ENCODE assay signal across 10 mouse cellular contexts in the genomic region with DNA sequence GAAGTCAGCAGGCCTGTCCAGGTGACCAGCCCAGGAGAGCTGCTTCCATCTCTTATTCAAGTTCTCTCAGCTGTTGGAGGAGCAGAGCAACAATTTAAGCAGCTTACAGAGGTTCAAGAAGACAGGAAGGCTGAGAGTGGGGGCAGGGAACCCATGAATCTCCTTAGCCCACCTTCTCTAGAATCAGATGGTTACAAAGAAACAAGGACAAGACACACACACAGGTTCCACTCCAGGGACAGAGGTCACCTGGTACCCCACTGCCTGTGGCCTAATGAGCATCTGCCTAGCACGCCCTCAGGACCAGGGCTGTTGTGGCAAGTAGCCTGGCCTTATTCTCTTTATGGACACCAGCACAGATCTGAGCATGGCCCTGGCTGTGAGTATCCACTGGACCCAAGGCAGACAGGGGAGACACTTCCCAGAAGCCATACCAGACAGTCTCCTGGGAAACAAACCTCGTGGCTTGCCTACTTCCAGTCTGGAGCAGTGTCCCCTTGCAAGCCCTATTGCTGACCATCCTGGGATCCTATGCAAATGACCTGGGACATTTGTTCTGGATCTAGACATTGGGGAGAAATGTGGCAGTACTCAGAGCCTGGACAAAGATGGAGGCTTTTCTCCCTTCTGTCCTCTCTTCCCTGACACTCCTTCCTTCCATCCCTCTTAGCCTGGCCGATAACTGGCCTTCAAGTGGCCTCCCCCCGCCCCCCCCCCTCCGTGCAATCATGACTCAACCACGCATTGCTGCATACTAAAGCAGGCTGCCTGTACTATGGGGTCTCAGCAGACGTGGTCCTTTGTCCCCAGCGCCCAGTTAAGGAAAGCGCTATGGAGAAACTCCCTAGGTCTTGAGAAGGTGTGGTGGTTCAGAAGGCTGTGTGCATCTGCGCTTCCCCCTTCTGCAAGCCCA. TPM values are rescaled to one million over a fixed set of nuclear protein-coding genes. Genes with fewer than 3 reads are reported as not detected.
DNase-seq lines count a peak whose midpoint lies in the region; ATAC-seq and TF ChIP-seq lines count a peak whose summit lies in the region.
"Had no signal": no experiment of that assay in that cellular context is flagged by ENCODE, and none has a peak within 500 bp of the region (broad histone marks: within the 10 kb centered on the region; RNA-seq: fewer than 3 reads in every experiment).

No protein-coding gene starts in this region.

- no peak overlapping the region for H3K9ac ChIP-seq in lung, postnatal 0 days (replicated peaks; ENCODE audit: low read depth)
- no peak overlapping the region for H3K9ac ChIP-seq in liver, postnatal 0 days (replicated peaks)

- TF ChIP-seq CTCF in lung, postnatal 0 days (IDR thresholded peaks at IDR 0.05), result no peak
- no peak for TF ChIP-seq CTCF in liver, postnatal 0 days (IDR thresholded peaks at IDR 0.05; ENCODE audit: low read depth)

- H3K27me3 ChIP-seq in lung, postnatal 0 days (replicated peaks; ENCODE audit: insufficient read depth, low read length), result peaks cover 5% of the 10 kb centered on the region
- peaks cover 27% of the 10 kb centered on the region for H3K27me3 ChIP-seq in liver, postnatal 0 days (ENCODE audit: insufficient read depth, low read length)

- TF ChIP-seq EP300 in lung, postnatal 0 days (IDR thresholded peaks at IDR 0.05), result no peak
- TF ChIP-seq EP300 in liver, postnatal 0 days (IDR thresholded peaks at IDR 0.05; ENCODE audit: low read depth), result no peak

- peaks cover 6% of the 10 kb centered on the region; the same call in 1 of the 2 replicates for H3K4me1 ChIP-seq in lung, postnatal 0 days (ENCODE audit: insufficient read depth, low read depth, low read length)
- H3K4me1 ChIP-seq in liver, postnatal 0 days (ENCODE audit: insufficient read depth), result no peaks in the 10 kb centered on the region

- no peaks in the 10 kb centered on the region for H3K9me3 ChIP-seq in lung, postnatal 0 days (ENCODE audit: low read length)
- H3K9me3 ChIP-seq in liver, postnatal 0 days (ENCODE audit: low read length), result no peaks in the 10 kb centered on the region

- 15% methylated on average over 9 of the region's 10 CpGs for WGBS in lung, postnatal 0 days
- WGBS in liver, postnatal 0 days (ENCODE audit: insufficient replicate concordance), result 19% methylated on average over 9 of the region's 10 CpGs

- peak overlapping the region; percentile 87 for H3K4me2 ChIP-seq in lung, postnatal 0 days (replicated peaks; ENCODE audit: low read depth, low read length)
- peak overlapping the region; percentile 50; the same call in 1 of the 2 replicates for H3K4me2 ChIP-seq in liver, postnatal 0 days (ENCODE audit: low read depth, low read length)

- H3K4me3 ChIP-seq in lung, postnatal 0 days (ENCODE audit: low read depth, low read length), result peak overlapping the region; percentile 43
- H3K4me3 ChIP-seq in liver, postnatal 0 days (ENCODE audit: low read depth, low read length), result no peak overlapping the region

- DNase-seq in cerebellum, adult 18-20 months, result peak; percentile 29 to 39
- DNase-seq in cerebellum, adult 11 months, result no peak
- DNase-seq in lung, postnatal 0 days (ENCODE audit: low spot score), result no peak
- DNase-seq in lung, postnatal 4 days, result no peak
- DNase-seq in liver, postnatal 0 days, result no peak
- no peak for DNase-seq in right cerebral cortex, postnatal 4 days
- DNase-seq in thymus, postnatal 36 days, result no peak
- DNase-seq in thymus, postnatal 14 days, result no peak
- DNase-seq: thymus, adult 2 months had no signal

- no peaks in the 10 kb centered on the region for H3K36me3 ChIP-seq in lung, postnatal 0 days (ENCODE audit: insufficient read depth, low read length)
- no peaks in the 10 kb centered on the region for H3K36me3 ChIP-seq in liver, postnatal 0 days (replicated peaks; ENCODE audit: insufficient read depth, low read length)

- no peak for ATAC-seq in lung, postnatal 0 days
- ATAC-seq in liver, postnatal 0 days, result no peak

- no peak overlapping the region for H3K27ac ChIP-seq in lung, postnatal 0 days (ENCODE audit: low read length)
- H3K27ac ChIP-seq in liver, postnatal 0 days (ENCODE audit: low read depth), result no peak overlapping the region

RNA-seq across cellular contexts. Expression of a gene that starts 38.5 kb away (rescaled TPM):
- polyA plus RNA-seq in lung, postnatal 0 days (2015; fragmentation: Nextera tagmentation; extraction: Ambion mirVana), result not detected in 2 replicates
- polyA plus RNA-seq in liver, postnatal 0 days (2015; fragmentation: Nextera tagmentation; extraction: Ambion mirVana), result not detected in 2 replicates
- polyA plus RNA-seq: liver, adult 2 months; thymus, adult 2 months had no signal

Comparison
In these comparisons a context has a peak if more than half of its experiments do, and no peak if none do; other contexts are left out.
1. DNase-seq: peak in cerebellum, adult 18-20 months (2 of 2); none in cerebellum, adult 11 months (single experiment), lung, postnatal 0 days (single experiment), lung, postnatal 4 days (0 of 2), liver, postnatal 0 days (single experiment), right cerebral cortex, postnatal 4 days (single experiment), thymus, postnatal 36 days (0 of 2) and thymus, postnatal 14 days (single experiment).